Mouse (Mus musculus): ENCODE results near the gene 2810021J22Rik. TPM values are rescaled to one million over a fixed set of nuclear protein-coding genes. Genes with fewer than 3 reads are reported as not detected.
A peak's percentile ranks its signal among the peaks of the same experiment; 100 is the strongest.
"Not testable (repeated sequence)": the region's sequence is repeated elsewhere in the genome, so short reads cannot be mapped to it uniquely, and the experiment has no call there.

The 2810021J22Rik gene
- 10.6 and 10.8 TPM in 2 replicates for polyA plus RNA-seq (2016; fragmentation: Nextera tagmentation; extraction: Ambion mirVana)

GRCm38 (mm10) chr11:58867039-58867953 lies at the start of gene 2810021J22Rik:
2810021J22Rik (plus strand) TSS chr11:58867216.
- DNase-seq (ENCODE audit: low spot score): peak; percentile 88
- WGBS: 5% methylated on average over 37 of the region's 37 CpGs
- H3K36me3 ChIP-seq (replicated peaks): peaks cover 32% of the 10 kb centered on the region
- no peaks in the 10 kb centered on the region for H3K27me3 ChIP-seq (replicated peaks; ENCODE audit: low read depth, poor library complexity, severe bottlenecking)
- H3K9me3 ChIP-seq: no peaks in the 10 kb centered on the region
- H3K4me3 ChIP-seq: peak within 1 kb of the TSS; percentile 72
- H3K27ac ChIP-seq (replicated peaks): peak within 1 kb of the TSS; percentile 87
- peaks cover 13% of the 10 kb centered on the region for H3K4me1 ChIP-seq

- H3K27me3 ChIP-seq (replicated peaks; ENCODE audit: low read depth, poor library complexity, severe bottlenecking); H3K4me1 ChIP-seq; H3K9me3 ChIP-seq; DNase-seq (ENCODE audit: low spot score); H3K36me3 ChIP-seq (replicated peaks); H3K4me3 ChIP-seq; H3K27ac ChIP-seq (replicated peaks): not testable (repeated sequence)
Observed at GRCm38 (mm10) chr11:58828937-58829336, 38.1 kb upstream of the 2810021J22Rik start, which contains the start of gene Olfr312. Olfr312 (plus strand) TSS chr11:58829237.

GRCm38 (mm10) chr11:58829764-58830163 lies 37.3 kb upstream of the 2810021J22Rik start:
- no peak overlapping the region for H3K4me3 ChIP-seq
- DNase-seq (ENCODE audit: low spot score): no peak

GRCm38 (mm10) chr11:58832541-58832940 lies 34.5 kb upstream of the 2810021J22Rik start:
- 79% methylated on average over 3 of the region's 3 CpGs for WGBS

More at GRCm38 (mm10) chr11:58829764-58830163, 37.3 kb upstream of the 2810021J22Rik start:
- Histone ChIP-seq H3K4me1 (no peaks in the 10 kb centered on the region), H3K9me3 (no peaks in the 10 kb centered on the region), H3K27ac (replicated peaks) (no peak overlapping the region), H3K36me3 (replicated peaks) (no peaks in the 10 kb centered on the region), H3K27me3 (replicated peaks; ENCODE audit: low read depth, poor library complexity, severe bottlenecking) (no peaks in the 10 kb centered on the region)
- 83% methylated on average over 3 of the region's 3 CpGs for WGBS

GRCm38 (mm10) chr11:58838951-58839350 lies 28.1 kb upstream of the 2810021J22Rik start, which contains the start of gene Olfr311:
Olfr311 (plus strand) TSS chr11:58839251.
- not testable (repeated sequence) for DNase-seq (ENCODE audit: low spot score); H3K4me3 ChIP-seq; H3K27me3 ChIP-seq (replicated peaks; ENCODE audit: low read depth, poor library complexity, severe bottlenecking); H3K36me3 ChIP-seq (replicated peaks); H3K27ac ChIP-seq (replicated peaks); H3K4me1 ChIP-seq; H3K9me3 ChIP-seq

More at GRCm38 (mm10) chr11:58832541-58832940, 34.5 kb upstream of the 2810021J22Rik start:
- not testable (repeated sequence) for H3K27ac ChIP-seq (replicated peaks); H3K9me3 ChIP-seq; H3K36me3 ChIP-seq (replicated peaks); H3K4me1 ChIP-seq; DNase-seq (ENCODE audit: low spot score); H3K27me3 ChIP-seq (replicated peaks; ENCODE audit: low read depth, poor library complexity, severe bottlenecking); H3K4me3 ChIP-seq

GRCm38 (mm10) chr11:58846919-58847461 lies 20.0 kb upstream of the 2810021J22Rik start, which contains the start of gene Gm12258:
Gm12258 (plus strand) TSS chr11:58847158.
- peaks cover 33% of the 10 kb centered on the region for H3K36me3 ChIP-seq (replicated peaks)
- no peaks in the 10 kb centered on the region for H3K9me3 ChIP-seq
- no peaks in the 10 kb centered on the region for H3K27me3 ChIP-seq (replicated peaks; ENCODE audit: low read depth, poor library complexity, severe bottlenecking)
- peak within 1 kb of the TSS; percentile 84 for H3K27ac ChIP-seq (replicated peaks)
- H3K4me3 ChIP-seq: peak within 1 kb of the TSS; percentile 79
- DNase-seq (ENCODE audit: low spot score): peak; percentile 89
- under 1% methylated on average over 24 of the region's 24 CpGs for WGBS
- H3K4me1 ChIP-seq: peaks cover 9% of the 10 kb centered on the region

GRCm38 (mm10) chr11:58847636-58848035 lies 19.4 kb upstream of the 2810021J22Rik start:
- Histone ChIP-seq H3K27me3 (replicated peaks; ENCODE audit: low read depth, poor library complexity, severe bottlenecking) (no peaks in the 10 kb centered on the region), H3K9me3 (no peaks in the 10 kb centered on the region), H3K36me3 (replicated peaks) (peaks cover 39% of the 10 kb centered on the region), H3K27ac (replicated peaks) (peak overlapping the region; percentile 84), H3K4me1 (peaks cover 9% of the 10 kb centered on the region), H3K4me3 (peak overlapping the region; percentile 79)
- WGBS: 52% methylated on average over 9 of the region's 9 CpGs
- no peak for DNase-seq (ENCODE audit: low spot score)

GRCm38 (mm10) chr11:58849731-58850130 lies 17.3 kb upstream of the 2810021J22Rik start:
- no peak overlapping the region for H3K27ac ChIP-seq (replicated peaks)
- no peaks in the 10 kb centered on the region for H3K9me3 ChIP-seq
- WGBS: 75% methylated on average over 2 of the region's 2 CpGs
- DNase-seq (ENCODE audit: low spot score): no peak
- H3K4me1 ChIP-seq: peaks cover 9% of the 10 kb centered on the region
- no peaks in the 10 kb centered on the region for H3K27me3 ChIP-seq (replicated peaks; ENCODE audit: low read depth, poor library complexity, severe bottlenecking)
- H3K4me3 ChIP-seq: no peak overlapping the region
- peaks cover 47% of the 10 kb centered on the region for H3K36me3 ChIP-seq (replicated peaks)

- no peak for DNase-seq (ENCODE audit: low spot score)
- H3K27me3 ChIP-seq (replicated peaks; ENCODE audit: low read depth, poor library complexity, severe bottlenecking): no peaks in the 10 kb centered on the region
- no peak overlapping the region for H3K27ac ChIP-seq (replicated peaks)
- 94% methylated on average over 8 of the region's 8 CpGs for WGBS
- no peaks in the 10 kb centered on the region for H3K4me1 ChIP-seq
- peaks cover 54% of the 10 kb centered on the region for H3K36me3 ChIP-seq (replicated peaks)
- peaks cover 25% of the 10 kb centered on the region for H3K9me3 ChIP-seq
- H3K4me3 ChIP-seq: no peak overlapping the region
Observed at GRCm38 (mm10) chr11:58860744-58861143, 6.3 kb upstream of the 2810021J22Rik start.

- Histone ChIP-seq H3K27ac (replicated peaks) (peak overlapping the region; percentile 87; the same call in 1 of the 2 replicates), H3K36me3 (replicated peaks) (peaks cover 32% of the 10 kb centered on the region), H3K4me3 (peak overlapping the region; percentile 72), H3K4me1 (peaks cover 13% of the 10 kb centered on the region), H3K27me3 (replicated peaks; ENCODE audit: low read depth, poor library complexity, severe bottlenecking) (no peaks in the 10 kb centered on the region), H3K9me3 (no peaks in the 10 kb centered on the region)
- no peak for DNase-seq (ENCODE audit: low spot score)
- WGBS: 90% methylated on average over 6 of the region's 6 CpGs
Observed at GRCm38 (mm10) chr11:58867954-58868330, 926 bp downstream of the 2810021J22Rik start.

- Histone ChIP-seq H3K4me1 (peaks cover 13% of the 10 kb centered on the region), H3K36me3 (replicated peaks) (peaks cover 32% of the 10 kb centered on the region), H3K27me3 (replicated peaks; ENCODE audit: low read depth, poor library complexity, severe bottlenecking) (no peaks in the 10 kb centered on the region), H3K27ac (replicated peaks) (no peak overlapping the region), H3K4me3 (no peak overlapping the region), H3K9me3 (no peaks in the 10 kb centered on the region)
- 91% methylated on average over 4 of the region's 4 CpGs for WGBS
- no peak for DNase-seq (ENCODE audit: low spot score)
Observed at GRCm38 (mm10) chr11:58870961-58871360, 3.9 kb downstream of the 2810021J22Rik start.

- DNase-seq (ENCODE audit: low spot score): no peak
- Histone ChIP-seq H3K4me1 (no peaks in the 10 kb centered on the region), H3K4me3 (no peak overlapping the region), H3K27me3 (replicated peaks; ENCODE audit: low read depth, poor library complexity, severe bottlenecking) (no peaks in the 10 kb centered on the region), H3K9me3 (no peaks in the 10 kb centered on the region), H3K27ac (replicated peaks) (no peak overlapping the region), H3K36me3 (replicated peaks) (peaks cover 48% of the 10 kb centered on the region)
- 88% methylated on average over 8 of the region's 8 CpGs for WGBS
Observed at GRCm38 (mm10) chr11:58883756-58884155, 16.7 kb downstream of the 2810021J22Rik start.
